Mouse (Mus musculus) kidney, postnatal 25 days (tissue): ENCODE data around the gene Fgfr2.

Experiments
- DNase-seq, 2 experiments: peaks; one replicate each; pipeline ENCODE4 v3.0.0; 2021; ENCODE audit warnings: mixed read lengths in 2 of 2

Fgfr2 gene

DNA sequence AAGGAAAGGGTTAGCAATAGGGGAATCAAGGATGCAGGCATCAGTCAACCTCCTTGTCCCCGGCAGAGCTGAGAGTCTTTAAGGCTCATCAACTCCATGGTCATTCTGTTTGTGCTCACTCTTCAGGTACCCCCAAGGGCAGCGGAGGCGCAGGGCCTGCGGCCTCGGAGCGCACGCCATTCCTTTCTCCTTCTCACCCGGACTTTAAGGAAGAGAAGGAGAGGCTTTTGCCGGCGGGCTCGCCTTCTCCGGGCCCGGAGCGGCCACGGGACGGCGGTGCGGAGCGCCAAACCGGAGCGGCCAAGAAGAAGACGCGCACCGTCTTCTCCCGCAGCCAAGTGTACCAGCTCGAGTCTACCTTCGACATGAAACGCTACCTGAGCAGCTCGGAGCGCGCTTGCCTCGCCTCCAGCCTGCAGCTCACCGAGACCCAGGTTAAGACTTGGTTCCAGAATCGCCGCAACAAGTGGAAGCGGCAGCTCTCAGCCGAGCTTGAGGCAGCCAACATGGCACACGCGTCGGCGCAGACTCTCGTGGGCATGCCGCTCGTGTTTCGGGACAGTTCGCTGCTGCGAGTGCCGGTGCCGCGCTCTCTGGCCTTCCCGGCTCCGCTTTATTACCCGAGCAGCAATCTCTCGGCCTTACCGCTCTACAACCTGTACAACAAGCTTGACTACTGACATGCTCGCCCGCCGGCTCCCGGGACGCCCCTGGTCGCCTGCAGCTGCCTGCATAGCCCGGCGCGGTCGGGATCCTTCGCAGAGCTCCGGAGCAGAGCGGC, 1567.7 kb downstream of the Fgfr2 start:
- DNase-seq: peak in 1 of 2 experiments; percentile 44

DNA sequence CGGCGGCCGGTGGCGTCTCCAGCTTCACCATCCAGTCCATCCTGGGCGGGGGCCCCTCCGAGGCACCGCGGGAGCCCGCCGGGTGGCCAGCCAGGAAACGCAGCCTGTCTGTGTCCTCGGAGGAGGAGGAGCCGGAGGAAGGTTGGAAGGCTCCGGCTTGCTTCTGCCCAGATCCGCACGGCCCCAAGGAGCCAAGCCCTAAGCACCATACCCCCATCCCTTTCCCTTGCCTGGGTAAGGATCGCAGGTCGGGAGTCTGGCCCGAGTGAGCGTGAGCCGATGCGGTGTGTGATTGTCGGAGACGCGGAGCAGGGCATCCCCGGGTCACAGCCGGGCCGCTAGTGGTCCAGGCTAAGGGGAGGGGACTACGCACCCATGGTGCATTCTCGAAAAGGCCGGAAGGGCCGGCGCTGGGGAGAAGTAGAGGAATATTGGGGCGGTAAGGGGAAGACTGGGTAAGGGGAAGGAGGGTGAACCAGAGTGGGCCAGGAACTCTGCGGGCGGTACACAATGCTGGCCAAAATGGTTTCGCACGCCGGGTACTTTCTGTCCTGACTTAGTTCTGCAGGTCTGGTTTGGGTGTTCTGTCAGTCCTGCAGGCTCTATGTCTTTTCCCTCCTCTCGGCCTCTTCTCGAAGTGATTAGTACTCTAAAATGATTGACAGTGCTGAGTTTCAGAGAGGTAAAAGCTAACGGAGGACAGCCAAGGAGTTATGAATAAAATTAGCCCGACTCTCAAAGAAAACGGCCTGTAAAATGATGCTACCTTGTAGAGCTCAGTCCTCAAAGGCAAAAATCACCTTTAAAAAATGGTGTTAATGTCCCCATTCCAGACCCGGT, 1568.6 kb downstream of the Fgfr2 start:
- peak in 1 of 2 experiments; percentile 36 for DNase-seq

DNA sequence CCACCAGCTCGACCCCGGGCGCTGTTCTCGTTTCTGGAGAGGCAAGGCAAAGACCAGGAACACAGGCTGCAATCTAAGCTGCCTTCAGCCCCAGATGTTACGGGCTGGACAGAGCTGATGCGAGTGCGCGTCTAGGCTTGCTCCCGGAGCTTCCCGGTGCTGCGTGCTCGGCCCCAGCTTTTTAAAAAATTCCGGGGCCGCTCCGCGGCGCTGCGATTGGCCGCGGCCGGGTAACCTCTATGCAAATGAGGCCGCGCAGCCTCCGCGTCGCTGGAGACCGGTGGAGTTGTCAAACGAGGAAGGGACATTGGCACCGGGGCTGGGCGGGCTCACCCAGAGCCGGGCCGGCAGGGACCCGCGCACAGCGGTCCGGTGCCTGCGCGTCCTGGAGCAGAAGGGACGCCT, 1569.4 kb downstream of the Fgfr2 start:
- peak; percentile 44 to 67 for DNase-seq

GRCm38 (mm10) chr7:131552781-131553180, 1570.4 kb downstream of the Fgfr2 start:
- DNase-seq: no peak

DNA sequence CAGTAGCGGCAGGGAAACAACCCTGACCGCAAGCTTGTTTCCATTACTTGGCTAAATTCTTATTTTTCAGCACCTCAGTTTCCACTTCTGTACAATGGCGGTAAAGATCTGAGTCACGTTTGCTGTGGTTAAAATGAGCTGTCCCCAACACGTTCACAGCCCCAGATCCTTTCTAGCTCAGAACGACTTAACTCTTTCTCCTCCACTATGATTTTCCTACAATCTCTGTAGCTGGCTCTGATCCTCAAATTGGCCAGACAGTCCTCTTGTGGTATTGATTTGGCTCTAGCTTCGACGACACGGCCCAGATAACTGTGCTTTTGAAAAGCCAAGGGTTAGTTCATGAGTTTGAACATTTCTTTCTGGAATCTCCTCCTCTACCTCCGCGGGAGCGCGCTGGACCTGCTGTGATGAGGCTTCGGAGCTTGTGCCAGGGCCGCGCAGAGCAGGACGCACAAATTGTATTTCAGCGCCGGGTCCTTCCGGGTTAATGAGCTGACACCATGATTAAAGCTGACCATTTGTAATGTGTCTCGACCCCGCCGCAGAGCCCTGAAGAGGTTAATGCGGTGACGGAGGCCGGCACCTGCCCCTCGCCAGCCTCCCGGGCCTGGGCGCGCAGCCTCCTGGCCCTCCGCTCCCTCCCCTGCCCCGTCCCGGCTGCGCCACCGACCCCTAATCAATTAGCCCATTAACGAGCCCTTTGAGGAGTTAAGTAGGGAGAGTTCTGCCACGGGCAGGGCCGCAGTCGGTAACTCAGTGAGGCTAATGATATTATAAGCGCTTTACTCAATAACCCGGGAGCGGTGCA, 1571.0 kb downstream of the Fgfr2 start:
- no peak for DNase-seq

DNA sequence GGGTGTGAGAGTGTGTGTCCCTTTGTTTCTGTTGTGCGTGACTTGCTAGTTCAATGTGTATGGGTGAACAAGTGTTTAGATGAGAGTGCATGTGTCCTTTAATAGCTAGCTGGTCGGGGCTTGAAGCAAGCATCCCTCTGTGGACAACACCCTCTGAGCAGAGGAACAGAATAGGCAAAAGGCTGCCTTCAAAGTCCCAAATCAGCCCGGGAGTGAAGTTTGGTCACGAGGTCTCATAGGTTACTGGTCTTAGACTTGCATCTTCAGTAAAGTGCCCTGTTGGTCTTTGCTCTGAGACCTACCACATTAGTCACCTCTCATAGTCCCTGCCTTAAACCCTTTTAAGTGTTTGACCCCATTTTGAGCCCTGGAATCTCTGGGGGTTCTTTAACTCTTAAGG, 1571.7 kb downstream of the Fgfr2 start:
- DNase-seq: no peak

- no peak for DNase-seq
These were observed 1574.7 kb downstream of the Fgfr2 start, which contains the start of gene Hmx2 for GRCm38 (mm10) chr7:131548473-131548872. Gene Hmx2, plus strand, starts transcription at chr7:131548773.

GRCm38 (mm10) chr7:131547481-131547880, 1575.7 kb downstream of the Fgfr2 start:
- DNase-seq: no peak

GRCm38 (mm10) chr7:131546423-131546822, 1576.7 kb downstream of the Fgfr2 start:
- no peak for DNase-seq

DNA sequence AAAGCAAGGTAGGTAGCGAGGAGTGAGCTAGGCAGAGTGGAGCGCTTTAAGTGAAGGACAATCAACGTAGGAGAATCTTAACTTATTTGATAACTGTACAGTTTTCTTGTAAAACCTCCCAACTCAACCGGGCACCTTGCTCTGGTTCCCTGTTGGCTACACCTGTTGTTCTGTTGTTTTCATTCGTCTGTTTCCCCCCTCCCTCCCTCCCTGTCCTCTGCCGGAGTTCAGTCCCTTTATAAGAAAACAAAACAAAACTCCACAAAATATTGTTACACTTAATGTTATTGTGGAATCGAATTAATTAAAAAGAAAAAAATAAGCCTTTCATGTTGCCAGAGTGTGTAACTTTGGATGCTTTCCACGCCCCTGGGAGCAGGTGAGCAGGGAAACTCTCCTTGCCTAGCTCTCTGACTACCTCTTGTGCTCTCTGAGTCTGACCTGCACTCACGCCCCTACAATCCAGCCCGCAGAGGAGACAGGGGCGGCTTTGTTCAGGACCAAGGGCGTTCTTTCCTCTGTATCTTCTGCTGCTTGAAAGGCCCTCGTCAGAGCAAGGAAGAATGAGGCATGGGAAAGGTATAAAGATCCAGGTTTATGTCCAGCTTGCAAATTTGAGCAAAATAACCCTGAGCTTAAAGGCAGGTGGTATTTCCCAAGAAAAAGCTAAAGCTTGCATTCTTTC, 1577.3 kb downstream of the Fgfr2 start:
- DNase-seq: no peak

GRCm38 (mm10) chr7:131544871-131545270, 1578.3 kb downstream of the Fgfr2 start:
- DNase-seq: no peak

DNA sequence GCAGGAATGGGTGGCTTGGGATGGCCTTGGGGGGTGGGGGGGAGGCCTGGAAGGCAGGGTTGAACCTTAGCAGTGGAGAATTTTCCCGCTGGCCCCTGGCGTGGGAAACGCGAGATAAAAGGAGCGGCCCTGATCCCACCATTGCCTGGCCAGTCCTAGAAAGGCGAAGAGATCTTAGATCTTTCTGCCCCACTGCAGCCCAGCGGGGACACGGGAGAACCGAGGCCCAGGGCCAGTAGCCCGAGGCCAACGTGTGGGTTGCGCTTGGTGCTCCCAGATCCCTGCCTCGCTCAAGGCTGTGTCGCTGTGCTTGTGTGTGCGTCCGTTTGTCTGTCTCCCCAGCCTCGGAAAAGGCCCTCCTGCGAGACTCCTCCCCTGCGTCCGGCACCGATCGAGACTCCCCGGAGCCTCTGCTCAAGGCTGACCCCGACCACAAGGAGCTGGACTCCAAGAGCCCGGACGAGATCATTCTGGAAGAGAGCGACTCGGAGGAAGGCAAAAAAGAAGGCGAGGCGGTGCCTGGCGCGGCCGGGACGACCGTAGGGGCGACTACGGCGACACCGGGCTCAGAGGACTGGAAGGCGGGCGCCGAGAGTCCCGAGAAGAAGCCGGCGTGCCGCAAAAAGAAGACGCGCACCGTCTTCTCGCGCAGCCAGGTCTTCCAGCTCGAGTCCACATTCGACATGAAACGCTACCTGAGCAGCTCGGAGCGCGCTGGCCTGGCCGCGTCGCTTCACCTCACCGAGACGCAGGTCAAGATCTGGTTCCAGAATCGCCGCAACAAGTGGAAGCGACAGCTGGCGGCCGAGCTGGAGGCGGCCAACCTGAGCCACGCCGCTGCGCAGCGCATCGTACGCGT, 1579.3 kb downstream of the Fgfr2 start:
- peak in 1 of 2 experiments; percentile 34 for DNase-seq

GRCm38 (mm10) chr7:131542872-131543622, 1580.1 kb downstream of the Fgfr2 start:
- no peak for DNase-seq

DNA sequence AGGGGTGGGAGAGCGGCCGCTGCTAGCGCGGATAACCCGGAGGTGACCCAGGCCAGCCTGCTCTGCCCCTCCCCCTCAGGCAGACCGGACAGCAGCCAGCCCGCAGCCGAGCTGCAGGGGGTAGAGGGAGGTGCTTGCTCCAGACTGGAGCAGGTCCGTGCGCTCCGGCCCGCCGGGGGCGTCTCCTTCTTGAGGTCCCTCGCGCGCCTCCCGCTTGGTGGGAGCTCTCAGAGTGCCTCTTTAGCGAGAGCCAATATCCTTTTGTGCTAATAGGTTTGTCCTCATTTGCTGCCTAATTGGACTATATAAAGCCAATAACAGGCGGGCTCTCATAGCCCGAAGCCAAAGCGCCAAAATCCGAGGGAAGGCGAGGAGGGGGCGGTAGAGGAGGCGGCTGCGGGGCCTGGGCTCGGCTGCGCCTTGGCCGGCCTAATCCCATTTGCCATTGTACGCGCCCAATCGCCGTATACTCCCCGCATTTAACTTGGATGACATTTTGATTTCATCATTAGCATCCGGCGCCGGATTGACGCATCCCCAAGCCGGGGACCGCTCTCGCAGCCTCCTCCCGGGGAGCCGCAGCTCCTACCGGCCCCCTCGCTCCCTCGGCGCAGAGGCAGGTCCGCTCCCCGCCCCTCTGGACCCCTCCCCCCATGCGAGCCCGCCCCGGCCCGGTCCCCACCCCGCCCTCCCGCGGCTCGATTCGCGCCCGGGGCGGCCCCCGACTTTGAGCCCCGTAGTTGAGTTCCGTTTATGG, 1580.9 kb downstream of the Fgfr2 start, which contains the start of gene Hmx3:
Hmx3 (plus strand) TSS at position 753 of the 757 bp plus-strand sequence.
- DNase-seq: no peak

- DNase-seq: no peak
These were observed 1581.7 kb downstream of the Fgfr2 start for GRCm38 (mm10) chr7:131541184-131542114.

DNA sequence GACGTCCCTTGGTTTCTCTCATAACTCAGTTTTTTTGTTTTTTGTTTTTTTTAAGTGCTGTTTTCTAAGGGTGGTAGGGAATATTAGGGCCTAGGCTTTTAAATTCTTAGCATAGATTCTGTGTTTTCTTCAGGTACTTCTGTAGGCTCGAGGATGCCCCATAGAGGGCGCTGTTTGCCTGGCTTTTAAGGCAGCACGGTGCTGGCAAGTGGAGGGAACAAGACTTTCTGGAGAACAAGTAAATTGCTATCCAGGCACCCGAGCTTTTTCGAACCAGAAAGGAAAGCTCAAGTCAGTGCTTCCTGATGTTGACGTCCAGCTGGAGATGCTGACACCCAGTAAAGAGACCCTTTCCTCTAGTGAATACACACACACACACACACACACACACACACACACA, 1583.2 kb downstream of the Fgfr2 start:
- peak; percentile 84 to 94 for DNase-seq

DNA sequence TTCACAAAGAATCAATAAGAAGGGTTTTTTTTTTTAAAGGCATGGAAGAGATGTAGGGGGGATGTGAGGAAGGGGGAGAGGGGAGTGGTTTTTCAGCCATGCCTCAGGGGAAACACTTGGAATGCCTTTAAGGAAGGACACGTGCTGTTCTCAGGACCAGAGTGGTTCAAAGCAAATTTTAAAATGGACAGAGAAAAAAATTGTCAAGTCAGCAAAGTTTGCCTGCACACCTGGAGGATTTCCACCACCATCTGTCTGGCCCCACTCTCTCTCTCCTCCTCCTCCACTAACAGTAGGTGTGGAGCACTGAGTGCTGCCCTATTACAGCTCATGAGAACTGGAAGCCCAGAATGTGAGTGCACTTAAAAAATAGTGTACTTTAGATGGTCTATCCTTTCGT, 1619.4 kb downstream of the Fgfr2 start:
- no peak for DNase-seq

DNA sequence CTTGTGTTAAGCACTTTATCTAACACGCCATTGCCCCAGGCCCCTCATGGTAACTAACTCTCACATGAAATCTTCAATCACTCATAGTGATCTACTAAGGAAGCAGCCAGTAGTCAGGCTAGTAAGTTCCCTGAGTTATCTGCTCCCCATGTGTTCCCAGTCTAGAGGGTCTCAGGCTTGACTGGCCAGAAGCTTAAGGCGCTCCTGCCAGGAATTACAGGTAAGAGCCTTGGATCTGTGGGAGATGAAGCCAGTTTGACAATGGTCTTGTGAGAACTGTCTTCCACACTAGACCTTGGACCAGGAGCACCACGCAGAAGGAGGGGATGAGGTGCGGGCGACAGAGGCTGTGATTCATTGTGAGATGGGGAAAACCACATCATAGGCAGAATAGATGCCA, 1644.7 kb downstream of the Fgfr2 start:
- DNase-seq: no peak

GRCm38 (mm10) chr7:131477140-131477539, 1646.0 kb downstream of the Fgfr2 start:
- no peak for DNase-seq
